Mouse (Mus musculus) stomach, embryonic 14.5 days (tissue): Measurements from ENCODE around the gene Snap47. TPM values are rescaled to one million over a fixed set of nuclear protein-coding genes. Genes with fewer than 3 reads are reported as not detected.

Experiments used
- ATAC-seq: fragments of 200-750 bp; cut with Nextera tagmentation; 2 replicates; pipeline ENCODE4 v1.8.0; 2017; ENCODE audit warnings: low read depth, moderate TSS enrichment; ENCODE audit not compliant: insufficient number of reproducible peaks, insufficient read depth, low FRiP score
- H3K27ac ChIP-seq: fragments of 300-500 bp; sonication (generic); 2 replicates; pipeline ENCODE4 v1.5.1; 2014; ENCODE audit warnings: mild to moderate bottlenecking, low read length, moderate library complexity, mixed read lengths
- H3K27me3 ChIP-seq: fragments of 300-500 bp; sonication (generic); 2 replicates; pipeline ENCODE4 v1.6.1; 2014; ENCODE audit warnings: low read length, control low read depth, mixed read lengths; ENCODE audit not compliant: control insufficient read depth, insufficient read depth
- H3K36me3 ChIP-seq: fragments of 300-500 bp; sonication (generic); 2 replicates; pipeline ENCODE4 v1.6.1; 2014; ENCODE audit warnings: mild to moderate bottlenecking, control low read depth, low read length, moderate library complexity, mixed read lengths; ENCODE audit not compliant: control insufficient read depth, insufficient read depth
- H3K4me1 ChIP-seq: fragments of 300-500 bp; sonication (generic); 2 replicates; pipeline ENCODE4 v1.6.1; 2014; ENCODE audit warnings: low read length, control low read depth, mixed read lengths; ENCODE audit not compliant: control insufficient read depth, insufficient read depth
- H3K4me2 ChIP-seq: fragments of 300-500 bp; sonication (generic); replicated peaks from 2 replicates; pipeline ENCODE4 v1.6.1; 2014; ENCODE audit warnings: low read depth, low read length, control low read depth
- H3K4me3 ChIP-seq: fragments of 300-500 bp; sonication (generic); 2 replicates; pipeline ENCODE4 v1.5.1; 2014; ENCODE audit warnings: low read depth, low read length, control low read depth
- H3K9ac ChIP-seq: fragments of 300-500 bp; sonication (generic); replicated peaks from 2 replicates; pipeline ENCODE4 v1.6.1; 2014; ENCODE audit warnings: low read depth, mild to moderate bottlenecking, control low read depth, low read length, moderate library complexity, mixed read lengths
- H3K9me3 ChIP-seq: fragments of 300-500 bp; sonication (generic); 2 replicates; pipeline ENCODE4 v1.6.1; 2016; ENCODE audit warnings: low read depth, low read length, control low read depth; ENCODE audit not compliant: control insufficient read depth
- whole genome bisulfite sequencing: fragments of 180-500 bp; shearing (Covaris S2); extraction: QIAGEN DNeasy Blood & Tissue Kit; methylation state at CpG from one replicate; pipeline ENCODE4 v1.1.7; 2014; 5-methylcytosine and 5-hydroxymethylcytosine counted together
- polyA plus RNA-seq: library from polyadenylated mRNA; unstranded; fragments of >200 nt; fragmentation: Nextera tagmentation; extraction: Ambion mirVana; gene quantifications from 2 replicates; pipeline ENCODE4 v1.2.1, GENCODE M21; 2014

The Snap47 gene
- polyA plus RNA-seq, 1 experiment from 2014 or later = 113 TPM

DNA sequence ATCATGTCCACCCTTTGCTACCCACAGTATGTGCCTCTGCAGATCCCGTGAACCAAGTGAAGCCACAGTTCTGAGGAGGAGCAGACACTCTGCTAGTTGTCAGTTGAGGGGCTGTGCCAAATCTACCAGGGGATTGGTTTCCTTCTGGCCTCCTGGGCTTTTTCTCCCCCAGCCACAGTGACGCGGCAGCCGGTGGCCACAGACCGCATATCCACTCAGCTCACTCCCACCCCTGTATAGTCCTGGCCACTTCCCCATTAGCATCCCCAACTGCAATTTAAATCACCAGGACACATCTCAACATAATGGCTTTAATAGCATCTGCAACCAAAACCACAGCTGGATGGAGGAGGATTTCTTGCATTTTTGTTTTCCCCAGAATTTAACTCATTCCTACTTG lies 32.3 kb downstream of the Snap47 start:
- ATAC-seq = no peak
- 0 out of 2 replicates have a peak, but pooled peaks cover 5% of the 10 kb centered on the region for H3K4me1 ChIP-seq
- 75% methylated on average over 5 of the region's 5 CpGs for WGBS

GRCm38 (mm10) chr11:59412999-59413863 lies 37.8 kb downstream of the Snap47 start:
- 73% methylated on average over 13 of the region's 13 CpGs for WGBS
- no peak overlapping the region for H3K4me3 ChIP-seq
- no peaks in the 10 kb centered on the region for H3K9me3 ChIP-seq
- H3K36me3 ChIP-seq = peaks cover 3% of the 10 kb centered on the region
- no peak overlapping the region for H3K9ac ChIP-seq
- 0 out of 2 replicates have a peak, but pooled peaks cover 6% of the 10 kb centered on the region for H3K4me1 ChIP-seq
- no peaks in the 10 kb centered on the region for H3K27me3 ChIP-seq
- H3K4me2 ChIP-seq = no peak overlapping the region
- peak overlapping the region; percentile 39; the same call in 1 of the 2 replicates for H3K27ac ChIP-seq
- peak; percentile 37; the same call in 1 of the 2 replicates for ATAC-seq

More for the DNA sequence above, 32.3 kb downstream of the Snap47 start:
- Histone ChIP-seq H3K27ac (no peak overlapping the region; the same call in 1 of the 2 replicates), H3K4me3 (no peak overlapping the region), H3K27me3 (no peaks in the 10 kb centered on the region), H3K36me3 (peaks cover 19% of the 10 kb centered on the region), H3K4me2 (no peak overlapping the region), H3K9me3 (no peaks in the 10 kb centered on the region), H3K9ac (no peak overlapping the region)

- Histone ChIP-seq H3K4me1 (0 out of 2 replicates have a peak, but pooled peaks cover 6% of the 10 kb centered on the region), H3K9me3 (no peaks in the 10 kb centered on the region), H3K27ac (no peak overlapping the region), H3K4me2 (no peak overlapping the region), H3K27me3 (no peaks in the 10 kb centered on the region), H3K9ac (no peak overlapping the region), H3K36me3 (peaks cover 6% of the 10 kb centered on the region), H3K4me3 (no peak overlapping the region)
- WGBS = 84% methylated on average over 6 of the region's 6 CpGs
- no peak for ATAC-seq
These were observed 38.9 kb downstream of the Snap47 start for GRCm38 (mm10) chr11:59412058-59412457.

DNA sequence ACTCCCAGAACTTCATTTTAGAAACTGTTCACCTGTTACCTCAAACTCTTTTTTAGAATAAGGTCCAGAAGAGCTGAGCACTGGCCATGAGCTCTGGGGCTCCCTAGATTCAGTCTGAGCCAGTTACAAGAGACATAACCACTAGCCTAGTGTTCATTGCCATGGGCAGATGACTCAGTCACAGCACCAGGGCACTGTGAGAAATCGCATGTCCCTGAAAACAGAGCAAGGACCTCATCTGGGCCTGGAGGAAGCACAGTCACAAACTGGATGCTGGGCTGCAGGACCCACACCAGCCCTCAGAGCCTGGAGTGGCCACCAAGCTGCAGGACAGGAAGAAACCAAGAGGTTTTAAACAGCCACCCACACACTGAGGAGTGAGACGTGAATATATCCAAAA lies 40.1 kb downstream of the Snap47 start:
- H3K36me3 ChIP-seq = peaks cover 10% of the 10 kb centered on the region
- H3K27me3 ChIP-seq = no peaks in the 10 kb centered on the region
- 51% methylated on average over 2 of the region's 2 CpGs for WGBS
- no peak overlapping the region for H3K4me2 ChIP-seq
- H3K9ac ChIP-seq = no peak overlapping the region
- ATAC-seq = no peak
- H3K4me1 ChIP-seq = 0 out of 2 replicates have a peak, but pooled peaks cover 6% of the 10 kb centered on the region
- no peak overlapping the region for H3K27ac ChIP-seq
- H3K9me3 ChIP-seq = no peaks in the 10 kb centered on the region
- H3K4me3 ChIP-seq = no peak overlapping the region

- 84% methylated on average over 1 of the region's 1 CpGs for WGBS
- Histone ChIP-seq H3K4me3 (no peak overlapping the region), H3K9me3 (no peaks in the 10 kb centered on the region), H3K27me3 (no peaks in the 10 kb centered on the region), H3K36me3 (peaks cover 15% of the 10 kb centered on the region), H3K27ac (no peak overlapping the region), H3K9ac (no peak overlapping the region), H3K4me1 (no peaks in the 10 kb centered on the region), H3K4me2 (no peak overlapping the region)
- no peak for ATAC-seq
These were observed 45.2 kb downstream of the Snap47 start for GRCm38 (mm10) chr11:59405761-59406160.

DNA sequence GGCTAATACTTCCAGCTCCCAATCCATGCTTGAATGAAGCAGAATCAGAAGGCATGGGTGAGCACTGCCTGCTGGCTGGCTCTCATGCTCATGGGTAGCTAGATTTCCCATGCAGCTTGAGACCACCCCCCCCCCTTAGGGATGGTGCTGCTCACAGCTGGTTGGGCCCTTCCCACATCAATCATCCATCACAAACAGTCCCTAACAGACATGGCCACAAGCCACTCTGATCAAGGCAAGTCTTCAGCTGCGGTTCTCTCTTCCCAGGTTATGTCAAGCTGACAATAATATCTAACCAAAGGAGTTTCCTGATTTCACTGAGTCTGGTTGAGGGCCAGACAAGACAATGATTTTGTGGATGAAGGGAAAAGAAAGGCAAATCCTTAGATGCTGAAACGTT lies 50.1 kb downstream of the Snap47 start:
- WGBS = 72% methylated on average over 2 of the region's 2 CpGs
- H3K4me1 ChIP-seq = peaks cover 5% of the 10 kb centered on the region; the same call in 1 of the 2 replicates

DNA sequence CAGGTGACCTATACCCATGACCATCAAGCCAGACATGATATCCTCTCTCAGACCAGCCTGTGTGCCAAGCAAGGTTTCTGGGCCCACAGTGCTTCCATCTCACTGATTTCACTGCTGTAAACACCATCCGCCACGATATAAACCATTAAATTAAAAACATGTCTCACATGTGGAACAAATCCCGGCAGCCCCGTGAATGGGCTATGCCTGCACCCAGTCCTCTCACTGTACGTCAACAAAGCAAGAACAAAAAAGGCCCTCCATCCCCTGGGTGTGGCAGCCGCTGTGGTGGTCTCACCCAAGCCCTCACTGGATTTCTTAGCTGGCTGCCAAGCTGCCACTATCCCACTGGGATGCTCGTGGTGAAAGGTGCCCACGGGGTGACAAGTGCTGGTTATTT lies 51.2 kb downstream of the Snap47 start:
- Histone ChIP-seq H3K9me3 (no peaks in the 10 kb centered on the region), H3K4me1 (peaks cover 6% of the 10 kb centered on the region; the same call in 1 of the 2 replicates), H3K4me2 (no peak overlapping the region), H3K27me3 (no peaks in the 10 kb centered on the region), H3K27ac (no peak overlapping the region), H3K36me3 (peaks cover 5% of the 10 kb centered on the region; the same call in 1 of the 2 replicates), H3K9ac (no peak overlapping the region), H3K4me3 (no peak overlapping the region)
- ATAC-seq = no peak
- WGBS = 55% methylated on average over 8 of the region's 8 CpGs

More for the DNA sequence above, 50.1 kb downstream of the Snap47 start:
- H3K27me3 ChIP-seq = no peaks in the 10 kb centered on the region
- no peak overlapping the region for H3K9ac ChIP-seq
- peaks cover 5% of the 10 kb centered on the region; the same call in 1 of the 2 replicates for H3K36me3 ChIP-seq
- ATAC-seq = no peak
- H3K4me3 ChIP-seq = no peak overlapping the region
- no peak overlapping the region for H3K4me2 ChIP-seq
- no peak overlapping the region for H3K27ac ChIP-seq
- no peaks in the 10 kb centered on the region for H3K9me3 ChIP-seq

GRCm38 (mm10) chr11:59397536-59398371 lies 53.2 kb downstream of the Snap47 start:
- Histone ChIP-seq H3K4me2 (no peak overlapping the region), H3K4me1 (peaks cover 12% of the 10 kb centered on the region), H3K9ac (no peak overlapping the region), H3K36me3 (0 out of 2 replicates have a peak, but pooled peaks cover 3% of the 10 kb centered on the region), H3K27ac (no peak overlapping the region), H3K4me3 (no peak overlapping the region), H3K27me3 (no peaks in the 10 kb centered on the region), H3K9me3 (no peaks in the 10 kb centered on the region)
- no peak for ATAC-seq
- WGBS = 42% methylated on average over 22 of the region's 22 CpGs
